Mouse (Mus musculus): ENCODE results near the gene Defb22. TPM values are rescaled to one million over a fixed set of nuclear protein-coding genes. Genes with fewer than 3 reads are reported as not detected.

Gene Defb22
- not detected in 2 replicates for polyA plus RNA-seq (2015; fragmentation: Nextera tagmentation; extraction: Ambion mirVana)

DNA sequence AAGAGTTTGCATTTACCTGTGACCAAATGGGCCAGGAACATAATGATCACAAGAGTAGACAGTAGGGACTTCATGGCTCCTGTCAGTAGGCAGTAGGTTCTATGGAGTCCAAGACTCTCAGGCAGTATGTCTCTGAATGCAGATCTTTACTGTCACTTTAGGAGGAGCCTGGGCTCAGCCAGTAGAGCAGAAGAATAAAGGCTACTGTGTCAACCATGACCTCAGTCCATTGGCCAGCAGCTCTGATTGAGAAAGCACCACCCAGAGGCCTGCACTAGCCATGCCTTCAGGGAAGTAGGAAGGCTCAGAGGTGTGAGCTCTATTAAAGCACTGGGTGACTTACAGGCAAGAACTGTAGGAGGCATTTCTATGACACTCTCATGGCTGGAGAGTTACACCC, at the start of gene Defb22:
Gene Defb22, minus strand, starts transcription at position 101 of the 400 bp plus-strand sequence.
- no peaks in the 10 kb centered on the region for H3K27me3 ChIP-seq
- no peak within 1 kb of the TSS for H3K27ac ChIP-seq

DNA sequence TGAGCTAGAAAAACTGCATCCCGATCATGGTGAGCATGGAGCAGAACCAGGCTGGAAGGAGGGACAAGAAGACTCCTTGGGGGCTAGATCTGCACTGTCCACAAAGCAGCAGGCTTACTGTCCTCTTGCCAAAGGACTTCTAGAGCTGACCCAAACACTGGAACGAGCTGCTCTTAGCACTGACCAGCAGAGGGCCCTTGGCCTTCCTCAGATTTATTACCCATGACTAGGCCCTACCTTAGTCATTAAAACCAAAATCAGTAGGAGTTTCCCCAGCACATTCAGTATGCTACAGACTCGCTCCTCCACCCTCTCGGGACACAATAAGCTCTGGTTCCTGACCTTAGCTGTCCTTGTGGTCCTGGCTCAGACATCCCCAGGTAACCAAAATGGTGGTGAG, 28.0 kb upstream of the Defb22 start, which contains the start of gene Defb28:
Gene Defb28, plus strand, starts transcription at position 275 of the 400 bp plus-strand sequence.
- Histone ChIP-seq H3K4me3 (no peak within 1 kb of the TSS), H3K36me3 (no peaks in the 10 kb centered on the region), H3K9ac (no peak within 1 kb of the TSS), H3K4me2 (no peak within 1 kb of the TSS), H3K4me1 (no peaks in the 10 kb centered on the region), H3K27me3 (no peaks in the 10 kb centered on the region), H3K9me3 (no peaks in the 10 kb centered on the region), H3K27ac (no peak within 1 kb of the TSS)
- WGBS, result 77% methylated on average over 4 of the region's 4 CpGs
- no peak for ATAC-seq (ENCODE audit: insufficient number of reproducible peaks, insufficient read depth, low FRiP score, low TSS enrichment, low read depth)

More for the DNA sequence above, at the start of gene Defb22:
- no peaks in the 10 kb centered on the region for H3K4me1 ChIP-seq
- H3K9me3 ChIP-seq, result no peaks in the 10 kb centered on the region
- no peaks in the 10 kb centered on the region for H3K36me3 ChIP-seq
- no peak within 1 kb of the TSS for H3K9ac ChIP-seq
- H3K4me2 ChIP-seq, result no peak within 1 kb of the TSS
- no peak within 1 kb of the TSS for H3K4me3 ChIP-seq
- no peak for ATAC-seq (ENCODE audit: insufficient number of reproducible peaks, insufficient read depth, low FRiP score, low TSS enrichment, low read depth)

DNA sequence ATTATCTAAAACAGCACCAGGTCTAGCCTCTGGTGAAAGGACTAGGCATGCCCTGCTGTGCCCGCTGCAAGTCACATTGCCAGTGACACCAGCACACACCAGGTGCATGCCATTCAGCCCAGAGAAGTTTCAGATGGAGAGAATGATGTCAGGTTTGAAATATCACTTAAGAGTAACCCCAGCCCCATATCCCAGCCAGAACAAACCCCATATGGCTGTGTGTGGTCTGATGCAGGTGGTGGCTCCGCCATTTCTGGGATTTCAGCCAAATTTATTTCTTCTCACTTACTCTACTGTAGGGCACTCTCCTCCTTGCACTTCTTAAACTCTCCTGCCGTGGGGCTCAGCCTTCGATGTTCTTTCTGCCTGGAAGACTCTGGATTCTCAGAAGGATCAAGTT, 26.1 kb upstream of the Defb22 start:
- WGBS, result 64% methylated on average over 4 of the region's 4 CpGs
- H3K36me3 ChIP-seq, result no peaks in the 10 kb centered on the region
- no peaks in the 10 kb centered on the region for H3K27me3 ChIP-seq
- H3K9ac ChIP-seq, result no peak overlapping the region
- H3K4me1 ChIP-seq, result no peaks in the 10 kb centered on the region
- H3K9me3 ChIP-seq, result no peaks in the 10 kb centered on the region
- ATAC-seq (ENCODE audit: insufficient number of reproducible peaks, insufficient read depth, low FRiP score, low TSS enrichment, low read depth), result no peak
- no peak overlapping the region for H3K4me3 ChIP-seq
- H3K27ac ChIP-seq, result no peak overlapping the region
- H3K4me2 ChIP-seq, result no peak overlapping the region

GRCm38 (mm10) chr2:152511592-152511991, 21.7 kb upstream of the Defb22 start, which contains the start of gene Defb26:
Gene Defb26, minus strand, starts transcription at chr2:152511692.
- no peaks in the 10 kb centered on the region for H3K27me3 ChIP-seq
- H3K9me3 ChIP-seq, result no peaks in the 10 kb centered on the region
- H3K4me2 ChIP-seq, result no peak within 1 kb of the TSS
- H3K4me3 ChIP-seq, result no peak within 1 kb of the TSS
- 98% methylated on average over 1 of the region's 1 CpGs for WGBS
- H3K4me1 ChIP-seq, result no peaks in the 10 kb centered on the region
- no peak within 1 kb of the TSS for H3K9ac ChIP-seq
- no peak within 1 kb of the TSS for H3K27ac ChIP-seq
- no peaks in the 10 kb centered on the region for H3K36me3 ChIP-seq
- no peak for ATAC-seq (ENCODE audit: insufficient number of reproducible peaks, insufficient read depth, low FRiP score, low TSS enrichment, low read depth)

DNA sequence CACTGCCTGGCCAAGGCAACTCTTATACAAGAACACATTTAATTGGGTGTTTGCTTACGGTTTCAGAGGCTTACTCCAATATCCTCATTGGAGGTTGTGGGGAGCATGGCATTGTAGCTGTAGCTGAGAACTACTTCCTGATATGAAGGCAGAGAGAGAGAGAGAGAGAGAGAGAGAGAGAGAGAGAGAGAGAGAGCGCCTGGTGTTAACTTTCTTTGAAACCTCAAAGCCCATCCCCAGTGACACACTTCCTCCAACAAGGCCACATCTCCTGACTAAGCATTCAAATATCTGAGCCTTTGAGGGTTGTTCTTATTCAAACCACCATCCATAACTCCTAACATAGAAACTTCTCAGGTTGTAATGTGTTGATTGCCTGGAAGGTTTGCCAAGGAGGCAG, 14.0 kb upstream of the Defb22 start:
- Histone ChIP-seq H3K9me3 (no peaks in the 10 kb centered on the region), H3K4me3 (no peak overlapping the region), H3K27me3 (no peaks in the 10 kb centered on the region), H3K9ac (no peak overlapping the region), H3K27ac (no peak overlapping the region), H3K4me2 (no peak overlapping the region), H3K36me3 (no peaks in the 10 kb centered on the region), H3K4me1 (no peaks in the 10 kb centered on the region)
- 76% methylated on average over 2 of the region's 2 CpGs for WGBS
- ATAC-seq (ENCODE audit: insufficient number of reproducible peaks, insufficient read depth, low FRiP score, low TSS enrichment, low read depth), result no peak

DNA sequence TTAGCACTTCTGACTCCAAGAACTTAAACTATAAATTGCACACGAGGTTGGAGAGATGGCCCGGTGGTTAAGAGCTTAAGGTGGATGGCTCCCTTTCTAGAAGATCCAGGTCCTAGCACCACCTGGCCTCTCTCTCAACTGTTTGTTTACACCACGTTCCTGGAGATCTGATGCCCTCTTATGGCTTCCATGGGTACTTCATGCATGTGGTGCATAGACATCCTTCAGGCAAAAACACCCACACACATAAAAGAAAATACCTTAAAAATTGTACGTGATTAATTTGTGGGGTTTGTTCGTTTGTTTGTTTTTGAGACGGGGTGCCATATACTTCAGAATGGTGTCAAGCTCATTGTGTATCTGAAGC, 10.9 kb upstream of the Defb22 start:
- no peaks in the 10 kb centered on the region for H3K4me1 ChIP-seq
- H3K27ac ChIP-seq, result no peak overlapping the region
- H3K27me3 ChIP-seq, result no peaks in the 10 kb centered on the region
- H3K9ac ChIP-seq, result no peak overlapping the region
- no peaks in the 10 kb centered on the region for H3K9me3 ChIP-seq
- ATAC-seq (ENCODE audit: insufficient number of reproducible peaks, insufficient read depth, low FRiP score, low TSS enrichment, low read depth), result no peak
- H3K36me3 ChIP-seq, result no peaks in the 10 kb centered on the region
- no peak overlapping the region for H3K4me3 ChIP-seq
- 75% methylated on average over 6 of the region's 6 CpGs for WGBS
- H3K4me2 ChIP-seq, result no peak overlapping the region

DNA sequence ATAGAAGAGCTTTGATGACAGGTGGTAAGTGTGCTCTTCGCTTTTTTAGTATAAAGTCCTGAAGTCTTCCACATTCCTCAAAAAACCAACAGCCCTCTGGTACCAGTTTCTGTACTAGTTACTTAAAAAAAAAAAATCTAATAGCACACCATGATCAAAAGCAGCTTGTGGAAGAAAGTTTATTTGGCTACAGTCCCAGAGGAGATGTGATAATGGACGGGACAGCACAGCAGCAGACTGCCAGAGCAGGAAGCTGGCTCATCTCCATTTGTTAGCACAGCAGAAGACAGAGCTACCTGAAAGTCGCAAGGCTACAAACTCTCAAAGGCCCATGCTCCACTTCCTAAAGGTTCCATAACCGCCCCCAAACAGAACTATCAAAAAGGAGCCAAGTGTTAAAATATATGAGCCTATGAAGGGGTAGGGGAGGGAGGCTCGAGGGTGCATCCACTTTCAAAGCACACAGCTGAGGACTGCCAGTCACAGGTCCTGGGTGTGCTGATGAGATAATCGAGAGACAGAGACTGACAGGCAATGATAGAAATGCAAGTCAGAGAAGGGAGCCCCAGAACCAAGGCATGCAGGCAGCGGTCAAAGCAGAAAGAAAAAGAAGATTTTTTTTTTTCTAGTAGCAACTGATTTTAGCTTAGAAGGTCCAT, 10.4 kb upstream of the Defb22 start:
- ATAC-seq (ENCODE audit: insufficient number of reproducible peaks, insufficient read depth, low FRiP score, low TSS enrichment, low read depth), result no peak
- Histone ChIP-seq H3K4me1 (no peaks in the 10 kb centered on the region), H3K4me2 (no peak overlapping the region), H3K9me3 (no peaks in the 10 kb centered on the region), H3K9ac (no peak overlapping the region), H3K27me3 (no peaks in the 10 kb centered on the region), H3K27ac (no peak overlapping the region), H3K36me3 (no peaks in the 10 kb centered on the region), H3K4me3 (no peak overlapping the region)
- WGBS, result 74% methylated on average over 7 of the region's 7 CpGs

GRCm38 (mm10) chr2:152498020-152498419, 8.1 kb upstream of the Defb22 start:
- no peak overlapping the region for H3K4me2 ChIP-seq
- no peak for ATAC-seq (ENCODE audit: insufficient number of reproducible peaks, insufficient read depth, low FRiP score, low TSS enrichment, low read depth)
- H3K9me3 ChIP-seq, result no peaks in the 10 kb centered on the region
- H3K27me3 ChIP-seq, result no peaks in the 10 kb centered on the region
- no peaks in the 10 kb centered on the region for H3K4me1 ChIP-seq
- WGBS, result 74% methylated on average over 6 of the region's 6 CpGs
- H3K4me3 ChIP-seq, result no peak overlapping the region
- H3K9ac ChIP-seq, result no peak overlapping the region
- no peak overlapping the region for H3K27ac ChIP-seq
- no peaks in the 10 kb centered on the region for H3K36me3 ChIP-seq

- Histone ChIP-seq H3K4me3 (no peak overlapping the region), H3K4me2 (no peak overlapping the region), H3K9me3 (no peaks in the 10 kb centered on the region), H3K27ac (no peak overlapping the region), H3K36me3 (no peaks in the 10 kb centered on the region), H3K27me3 (no peaks in the 10 kb centered on the region), H3K9ac (no peak overlapping the region), H3K4me1 (no peaks in the 10 kb centered on the region)
- 74% methylated on average over 6 of the region's 6 CpGs for WGBS
- no peak for ATAC-seq (ENCODE audit: insufficient number of reproducible peaks, insufficient read depth, low FRiP score, low TSS enrichment, low read depth)
Observed at GRCm38 (mm10) chr2:152493151-152493550, 3.2 kb upstream of the Defb22 start.

GRCm38 (mm10) chr2:152487024-152487423, 2.9 kb downstream of the Defb22 start:
- H3K27ac ChIP-seq, result no peak overlapping the region
- no peaks in the 10 kb centered on the region for H3K36me3 ChIP-seq
- 74% methylated on average over 2 of the region's 2 CpGs for WGBS
- no peak overlapping the region for H3K4me3 ChIP-seq
- H3K4me1 ChIP-seq, result no peaks in the 10 kb centered on the region
- no peak overlapping the region for H3K4me2 ChIP-seq
- no peak for ATAC-seq (ENCODE audit: insufficient number of reproducible peaks, insufficient read depth, low FRiP score, low TSS enrichment, low read depth)
- no peak overlapping the region for H3K9ac ChIP-seq
- no peaks in the 10 kb centered on the region for H3K27me3 ChIP-seq
- no peaks in the 10 kb centered on the region for H3K9me3 ChIP-seq

GRCm38 (mm10) chr2:152481726-152482125, 8.2 kb downstream of the Defb22 start:
- Histone ChIP-seq H3K4me1 (no peaks in the 10 kb centered on the region), H3K4me3 (no peak overlapping the region), H3K36me3 (no peaks in the 10 kb centered on the region), H3K4me2 (no peak overlapping the region), H3K9ac (no peak overlapping the region), H3K27ac (no peak overlapping the region), H3K9me3 (no peaks in the 10 kb centered on the region), H3K27me3 (no peaks in the 10 kb centered on the region)
- 70% methylated on average over 7 of the region's 7 CpGs for WGBS
- no peak for ATAC-seq (ENCODE audit: insufficient number of reproducible peaks, insufficient read depth, low FRiP score, low TSS enrichment, low read depth)

GRCm38 (mm10) chr2:152480881-152481280, 9.1 kb downstream of the Defb22 start:
- H3K9ac ChIP-seq, result no peak overlapping the region
- no peaks in the 10 kb centered on the region for H3K36me3 ChIP-seq
- H3K4me2 ChIP-seq, result no peak overlapping the region
- H3K27ac ChIP-seq, result no peak overlapping the region
- no peak overlapping the region for H3K4me3 ChIP-seq
- WGBS, result 87% methylated on average over 3 of the region's 3 CpGs
- no peak for ATAC-seq (ENCODE audit: insufficient number of reproducible peaks, insufficient read depth, low FRiP score, low TSS enrichment, low read depth)
- H3K4me1 ChIP-seq, result no peaks in the 10 kb centered on the region
- no peaks in the 10 kb centered on the region for H3K9me3 ChIP-seq
- H3K27me3 ChIP-seq, result no peaks in the 10 kb centered on the region

Measured in embryonic facial prominence, embryonic 13.5 days (tissue).